Mouse (Mus musculus) lung, embryonic 16.5 days (tissue): ENCODE results near the gene Sohlh2. TPM values are rescaled to one million over a fixed set of nuclear protein-coding genes. Genes with fewer than 3 reads are reported as not detected.

Experiments
- ATAC-seq: fragments of 200-750 bp; cut with Nextera tagmentation; 2 replicates; pipeline ENCODE4 v1.8.0; 2017; ENCODE audit warnings: low read depth, mild to moderate bottlenecking, moderate library complexity
- H3K27ac ChIP-seq: fragments of 300-500 bp; sonication (generic); 2 replicates; pipeline ENCODE4 v1.5.1; 2014; ENCODE audit warnings: mild to moderate bottlenecking, control low read depth, low read length
- H3K27me3 ChIP-seq: fragments of 300-500 bp; sonication (generic); 2 replicates; pipeline ENCODE4 v1.6.1; 2014; ENCODE audit warnings: low read depth, low read length, mixed read lengths; ENCODE audit not compliant: control insufficient read depth, insufficient read depth
- H3K36me3 ChIP-seq: fragments of 300-500 bp; sonication (generic); 2 replicates; pipeline ENCODE4 v1.6.1; 2014; ENCODE audit warnings: low read length; ENCODE audit not compliant: control insufficient read depth, insufficient read depth
- H3K4me1 ChIP-seq: fragments of 300-500 bp; sonication (generic); replicated peaks from 2 replicates; pipeline ENCODE4 v1.6.1; 2014; ENCODE audit warnings: low read length, mixed read lengths; ENCODE audit not compliant: control insufficient read depth, insufficient read depth
- H3K4me2 ChIP-seq: fragments of 300-500 bp; sonication (generic); 2 replicates; pipeline ENCODE4 v1.6.1; 2014; ENCODE audit warnings: low read depth, low read length, control low read depth
- H3K4me3 ChIP-seq: fragments of 300-500 bp; sonication (generic); 2 replicates; pipeline ENCODE4 v1.5.1; 2014; ENCODE audit warnings: mild to moderate bottlenecking, low read length, control low read depth
- H3K9ac ChIP-seq: fragments of 300-500 bp; sonication (generic); 2 replicates; pipeline ENCODE4 v1.6.1; 2014; ENCODE audit warnings: low read length, control low read depth
- H3K9me3 ChIP-seq: fragments of 300-500 bp; sonication (generic); 2 replicates; pipeline ENCODE4 v1.6.1; 2016; ENCODE audit warnings: low read length; ENCODE audit not compliant: control insufficient read depth
- WGBS: fragments of 180-500 bp; shearing (Covaris S2); extraction: QIAGEN DNeasy Blood & Tissue Kit; methylation state at CpG from one replicate; pipeline ENCODE4 v1.1.7; 2014; 5-methylcytosine and 5-hydroxymethylcytosine counted together
- polyA plus RNA-seq: library from polyadenylated mRNA; unstranded; fragments of >200 nt; fragmentation: Nextera tagmentation; extraction: Ambion mirVana; gene quantifications from 2 replicates; pipeline ENCODE4 v1.2.1, GENCODE M21; 2015

Gene Sohlh2
- polyA plus RNA-seq = 0.09 TPM in 1 of 2 replicates, not detected in the other

- Histone ChIP-seq H3K9ac (no peak within 1 kb of the TSS), H3K4me3 (no peak within 1 kb of the TSS), H3K27me3 (no peaks in the 10 kb centered on the region), H3K36me3 (no peaks in the 10 kb centered on the region), H3K4me1 (no peaks in the 10 kb centered on the region), H3K4me2 (no peak within 1 kb of the TSS), H3K27ac (no peak within 1 kb of the TSS), H3K9me3 (no peaks in the 10 kb centered on the region; the same call in 1 of the 2 replicates)
- ATAC-seq = no peak
- 88% methylated on average over 22 of the region's 22 CpGs for WGBS
Measured at GRCm38 (mm10) chr3:55181766-55182165, at the start of gene Sohlh2. Sohlh2 (plus strand) TSS chr3:55182028.

- Histone ChIP-seq H3K27ac (no peak within 1 kb of the TSS), H3K4me2 (no peak within 1 kb of the TSS), H3K4me1 (no peaks in the 10 kb centered on the region), H3K36me3 (peaks cover 22% of the 10 kb centered on the region), H3K4me3 (no peak within 1 kb of the TSS), H3K9ac (no peak within 1 kb of the TSS), H3K9me3 (no peaks in the 10 kb centered on the region), H3K27me3 (no peaks in the 10 kb centered on the region)
- ATAC-seq = no peak
Measured at GRCm38 (mm10) chr3:55137039-55137438, 44.8 kb upstream of the Sohlh2 start, which contains the start of gene Ccdc169. Ccdc169 (plus strand) TSS chr3:55137339.

- no peak for ATAC-seq
- Histone ChIP-seq H3K9ac (no peak overlapping the region), H3K4me2 (no peak overlapping the region), H3K9me3 (no peaks in the 10 kb centered on the region), H3K27ac (no peak overlapping the region), H3K27me3 (no peaks in the 10 kb centered on the region), H3K4me1 (no peaks in the 10 kb centered on the region), H3K36me3 (peaks cover 8% of the 10 kb centered on the region), H3K4me3 (no peak overlapping the region)
- 88% methylated on average over 12 of the region's 12 CpGs for WGBS
Measured at GRCm38 (mm10) chr3:55139837-55140236, 42.0 kb upstream of the Sohlh2 start.

GRCm38 (mm10) chr3:55141401-55141800 is 40.4 kb upstream of the Sohlh2 start:
- H3K4me2 ChIP-seq = no peak overlapping the region
- no peak overlapping the region for H3K9ac ChIP-seq
- H3K4me3 ChIP-seq = no peak overlapping the region
- H3K27me3 ChIP-seq = no peaks in the 10 kb centered on the region
- H3K27ac ChIP-seq = no peak overlapping the region
- no peaks in the 10 kb centered on the region for H3K4me1 ChIP-seq
- WGBS = 69% methylated on average over 2 of the region's 2 CpGs
- no peak for ATAC-seq
- no peaks in the 10 kb centered on the region for H3K9me3 ChIP-seq
- peaks cover 3% of the 10 kb centered on the region for H3K36me3 ChIP-seq

DNA sequence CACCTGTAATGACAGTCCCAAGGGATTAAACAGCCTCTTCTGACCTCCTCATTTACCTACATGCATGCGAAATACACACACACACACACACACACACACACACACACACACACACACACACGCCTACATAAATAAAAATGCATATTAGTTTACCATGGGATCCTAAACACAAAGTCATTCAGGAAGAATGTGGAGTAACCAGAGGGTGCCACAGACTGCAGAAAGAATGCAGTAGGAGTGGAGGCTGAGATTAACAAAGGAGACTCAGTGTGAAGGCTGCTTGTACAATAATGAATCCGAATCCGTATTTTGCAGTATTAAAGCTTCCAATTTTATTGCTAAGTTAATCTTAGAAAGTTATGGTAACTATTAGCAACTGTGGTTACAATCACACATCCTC is 36.9 kb upstream of the Sohlh2 start:
- Histone ChIP-seq H3K9me3 (no peaks in the 10 kb centered on the region), H3K9ac (no peak overlapping the region), H3K4me1 (no peaks in the 10 kb centered on the region), H3K36me3 (no peaks in the 10 kb centered on the region), H3K4me3 (no peak overlapping the region), H3K27me3 (no peaks in the 10 kb centered on the region), H3K4me2 (no peak overlapping the region), H3K27ac (no peak overlapping the region)
- no peak for ATAC-seq
- 74% methylated on average over 4 of the region's 4 CpGs for whole genome bisulfite sequencing

GRCm38 (mm10) chr3:55146441-55146840 is 35.4 kb upstream of the Sohlh2 start:
- WGBS = 82% methylated on average over 6 of the region's 6 CpGs

DNA sequence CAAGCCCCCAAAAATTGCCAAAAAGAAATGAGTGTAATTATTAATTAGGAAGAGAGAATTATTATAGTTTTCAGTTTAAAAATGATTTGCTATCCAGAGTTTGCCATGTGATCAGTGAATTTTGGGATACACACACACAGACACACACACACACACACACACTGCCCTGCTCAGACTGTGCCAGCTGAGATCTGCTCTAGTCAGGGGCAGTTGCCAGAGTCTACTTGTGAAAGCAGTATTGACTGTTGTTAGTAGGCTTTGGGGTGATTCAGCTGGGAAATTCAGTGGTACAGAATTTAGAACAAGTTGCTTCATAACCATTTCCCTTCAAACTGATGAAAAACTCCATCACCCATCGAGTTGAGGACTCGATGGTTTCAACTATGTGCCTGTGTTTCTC is 34.7 kb upstream of the Sohlh2 start:
- WGBS = 88% methylated on average over 2 of the region's 2 CpGs
- Histone ChIP-seq H3K36me3 (no peaks in the 10 kb centered on the region), H3K4me2 (no peak overlapping the region), H3K27ac (no peak overlapping the region), H3K4me1 (no peaks in the 10 kb centered on the region), H3K4me3 (no peak overlapping the region), H3K9me3 (no peaks in the 10 kb centered on the region), H3K27me3 (no peaks in the 10 kb centered on the region), H3K9ac (no peak overlapping the region)
- no peak for ATAC-seq

More at GRCm38 (mm10) chr3:55146441-55146840, 35.4 kb upstream of the Sohlh2 start:
- Histone ChIP-seq H3K9me3 (no peaks in the 10 kb centered on the region), H3K27ac (no peak overlapping the region), H3K36me3 (no peaks in the 10 kb centered on the region), H3K4me1 (no peaks in the 10 kb centered on the region), H3K9ac (no peak overlapping the region), H3K27me3 (no peaks in the 10 kb centered on the region), H3K4me2 (no peak overlapping the region), H3K4me3 (no peak overlapping the region)
- no peak for ATAC-seq

- no peaks in the 10 kb centered on the region for H3K4me1 ChIP-seq
- H3K27me3 ChIP-seq = no peaks in the 10 kb centered on the region
- no peaks in the 10 kb centered on the region for H3K36me3 ChIP-seq
- no peak overlapping the region for H3K9ac ChIP-seq
- H3K4me2 ChIP-seq = no peak overlapping the region
- H3K27ac ChIP-seq = no peak overlapping the region
- no peak for ATAC-seq
- no peak overlapping the region for H3K4me3 ChIP-seq
- H3K9me3 ChIP-seq = no peaks in the 10 kb centered on the region
- whole genome bisulfite sequencing = 33% methylated on average over 3 of the region's 3 CpGs
Measured at GRCm38 (mm10) chr3:55148091-55148490, 33.7 kb upstream of the Sohlh2 start.

- H3K9ac ChIP-seq = no peak overlapping the region
- WGBS = 47% methylated on average over 7 of the region's 7 CpGs
- no peak overlapping the region for H3K4me3 ChIP-seq
- H3K27me3 ChIP-seq = no peaks in the 10 kb centered on the region
- no peak for ATAC-seq
- no peaks in the 10 kb centered on the region for H3K4me1 ChIP-seq
- H3K36me3 ChIP-seq = no peaks in the 10 kb centered on the region
- no peak overlapping the region for H3K27ac ChIP-seq
- no peaks in the 10 kb centered on the region for H3K9me3 ChIP-seq
- no peak overlapping the region for H3K4me2 ChIP-seq
Measured at GRCm38 (mm10) chr3:55151656-55152433, 30.0 kb upstream of the Sohlh2 start.
